10 mouse cellular contexts compared by ENCODE assay signal in the genomic region with DNA sequence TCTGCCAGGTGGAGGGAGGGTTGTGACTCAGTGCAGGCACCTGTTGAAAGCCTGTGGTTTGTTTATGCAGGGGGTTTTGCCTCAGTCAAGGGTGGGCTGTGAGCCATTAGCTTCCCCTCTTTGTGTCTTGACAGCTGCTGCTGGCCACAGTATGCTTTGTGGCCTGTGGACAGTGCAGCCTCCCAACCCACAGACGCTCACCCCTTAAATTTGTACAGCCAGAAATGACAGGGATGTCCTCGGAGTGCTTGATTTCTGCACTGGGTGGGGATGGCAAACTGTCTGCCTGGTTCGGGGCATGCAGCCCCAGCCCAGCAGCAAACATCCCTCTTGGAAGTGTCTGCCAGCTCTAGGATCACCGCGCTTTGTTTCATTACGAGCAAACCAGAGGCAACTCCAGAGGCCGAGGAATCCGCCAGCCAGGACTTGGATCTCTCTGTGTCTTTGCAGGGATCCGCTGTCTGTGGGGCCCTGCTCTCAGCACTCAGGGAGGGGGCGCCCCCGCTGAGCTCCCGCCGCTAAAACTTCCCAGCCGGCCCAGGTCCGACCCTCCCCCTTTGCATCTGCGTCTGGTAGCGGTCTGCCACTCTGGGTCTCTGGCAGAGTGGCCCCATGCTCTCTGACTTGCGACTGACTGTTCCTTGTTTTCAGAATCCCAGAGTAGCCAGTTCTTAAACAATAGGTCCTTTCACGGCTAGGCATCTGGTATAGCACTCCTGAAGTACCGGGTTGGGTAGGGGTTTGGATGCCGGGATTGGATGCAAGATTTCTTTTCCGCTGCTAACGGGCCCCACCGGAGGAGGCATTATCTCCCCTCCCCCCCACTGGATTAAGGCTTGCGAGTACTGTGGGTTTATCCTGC. TPM values are rescaled to one million over a fixed set of nuclear protein-coding genes. Genes with fewer than 3 reads are reported as not detected.
DNase-seq lines count a peak whose midpoint lies in the region; ATAC-seq and TF ChIP-seq lines count a peak whose summit lies in the region.
"Not testable (repeated sequence)": the region's sequence is repeated elsewhere in the genome, so short reads cannot be mapped to it uniquely, and the experiment has no call there.
"Had no signal": no experiment of that assay in that cellular context is flagged by ENCODE, and none has a peak within 500 bp of the region (broad histone marks: within the 10 kb centered on the region; RNA-seq: fewer than 3 reads in every experiment).

A gene (plus strand): TSS at position 207 of the 862 bp plus-strand sequence.

- peak; percentile 26; the same call in 1 of the 2 replicates for ATAC-seq in embryonic facial prominence, embryonic 13.5 days (ENCODE audit: insufficient number of reproducible peaks, insufficient read depth, low FRiP score, low TSS enrichment, low read depth)
- ATAC-seq in forebrain, embryonic 15.5 days (replicated peaks): peak; percentile 82
- ATAC-seq in heart, embryonic 15.5 days (replicated peaks; ENCODE audit: insufficient number of reproducible peaks, insufficient read depth, low FRiP score, low read depth): peak; percentile 43; the same call in 1 of the 2 replicates
- ATAC-seq in hindbrain, embryonic 15.5 days (ENCODE audit: low FRiP score, low read depth): peak; percentile 87
- peak; percentile 43; the same call in 1 of the 2 replicates for ATAC-seq in kidney, embryonic 15.5 days (replicated peaks; ENCODE audit: low FRiP score)
- ATAC-seq in lung, embryonic 14.5 days (ENCODE audit: insufficient read depth): peak; percentile 94
- ATAC-seq in midbrain, embryonic 15.5 days (replicated peaks): peak; percentile 88
- peak; percentile 76; the same call in 1 of the 2 replicates for ATAC-seq in stomach, embryonic 14.5 days (ENCODE audit: insufficient number of reproducible peaks, insufficient read depth, low FRiP score, low read depth)

- H3K4me1 ChIP-seq in embryonic facial prominence, embryonic 13.5 days; forebrain, embryonic 15.5 days; heart, embryonic 15.5 days (replicated peaks); hindbrain, embryonic 15.5 days (replicated peaks); kidney, embryonic 15.5 days; lung, embryonic 14.5 days (ENCODE audit: insufficient read depth); midbrain, embryonic 15.5 days; stomach, embryonic 14.5 days (ENCODE audit: control insufficient read depth, insufficient read depth, low read length): not testable (repeated sequence)

- TF ChIP-seq CTCF in lung, embryonic 14.5 days (IDR thresholded peaks at IDR 0.05; ENCODE audit: low read depth): not testable (repeated sequence)

- not testable (repeated sequence) for H3K27me3 ChIP-seq in embryonic facial prominence, embryonic 13.5 days; forebrain, embryonic 15.5 days; heart, embryonic 15.5 days; hindbrain, embryonic 15.5 days; kidney, embryonic 15.5 days; lung, embryonic 14.5 days (ENCODE audit: insufficient read depth, low read length); midbrain, embryonic 15.5 days (replicated peaks); stomach, embryonic 14.5 days (ENCODE audit: control insufficient read depth, insufficient read depth, low read length)

- H3K27ac ChIP-seq in embryonic facial prominence, embryonic 13.5 days; forebrain, embryonic 15.5 days (replicated peaks); heart, embryonic 15.5 days; hindbrain, embryonic 15.5 days (replicated peaks); kidney, embryonic 15.5 days; lung, embryonic 14.5 days (ENCODE audit: low read depth); midbrain, embryonic 15.5 days; stomach, embryonic 14.5 days (ENCODE audit: low read length): not testable (repeated sequence)

- H3K4me3 ChIP-seq in embryonic facial prominence, embryonic 13.5 days; forebrain, embryonic 15.5 days; heart, embryonic 15.5 days; hindbrain, embryonic 15.5 days; kidney, embryonic 15.5 days (replicated peaks); lung, embryonic 14.5 days (ENCODE audit: low read depth, low read length); midbrain, embryonic 15.5 days; stomach, embryonic 14.5 days (ENCODE audit: low read depth, low read length): not testable (repeated sequence)

- H3K36me3 ChIP-seq in embryonic facial prominence, embryonic 13.5 days; forebrain, embryonic 15.5 days; heart, embryonic 15.5 days; hindbrain, embryonic 15.5 days; kidney, embryonic 15.5 days; lung, embryonic 14.5 days (ENCODE audit: insufficient read depth); midbrain, embryonic 15.5 days (replicated peaks); stomach, embryonic 14.5 days (ENCODE audit: control insufficient read depth, insufficient read depth, low read length): not testable (repeated sequence)

- not testable (repeated sequence) for H3K4me2 ChIP-seq in embryonic facial prominence, embryonic 13.5 days; forebrain, embryonic 15.5 days (replicated peaks); heart, embryonic 15.5 days; hindbrain, embryonic 15.5 days; kidney, embryonic 15.5 days; lung, embryonic 14.5 days; midbrain, embryonic 15.5 days; stomach, embryonic 14.5 days (replicated peaks; ENCODE audit: low read depth, low read length)

- WGBS in embryonic facial prominence, embryonic 13.5 days: no CpG with 5 or more reads among the region's 25 CpGs
- WGBS in forebrain, embryonic 15.5 days: no CpG with 5 or more reads among the region's 25 CpGs
- no CpG with 5 or more reads among the region's 25 CpGs for WGBS in heart, embryonic 15.5 days
- WGBS in hindbrain, embryonic 15.5 days: no CpG with 5 or more reads among the region's 25 CpGs
- WGBS in kidney, embryonic 15.5 days: no CpG with 5 or more reads among the region's 25 CpGs
- WGBS in lung, embryonic 14.5 days: no CpG with 5 or more reads among the region's 25 CpGs
- WGBS in midbrain, embryonic 15.5 days: no CpG with 5 or more reads among the region's 25 CpGs
- WGBS in stomach, embryonic 14.5 days: no CpG with 5 or more reads among the region's 25 CpGs

- not testable (repeated sequence) for DNase-seq in lung, embryonic 14.5 days

- H3K9ac ChIP-seq in embryonic facial prominence, embryonic 13.5 days; forebrain, embryonic 15.5 days (replicated peaks); heart, embryonic 15.5 days; hindbrain, embryonic 15.5 days; kidney, embryonic 15.5 days; lung, embryonic 14.5 days; midbrain, embryonic 15.5 days; stomach, embryonic 14.5 days (replicated peaks; ENCODE audit: low read depth, low read length): not testable (repeated sequence)

- not testable (repeated sequence) for H3K9me3 ChIP-seq in embryonic facial prominence, embryonic 13.5 days; forebrain, embryonic 15.5 days; heart, embryonic 15.5 days (replicated peaks); hindbrain, embryonic 15.5 days; kidney, embryonic 15.5 days (replicated peaks); lung, embryonic 14.5 days (ENCODE audit: low read depth, low read length); midbrain, embryonic 15.5 days; stomach, embryonic 14.5 days (ENCODE audit: control insufficient read depth, low read depth, low read length)

RNA-seq across cellular contexts. Expression of the gene that starts here (rescaled TPM):
- polyA plus RNA-seq in embryonic facial prominence, embryonic 13.5 days (2015; fragmentation: Nextera tagmentation; extraction: Ambion mirVana): 2.9 and 3.8 TPM in 2 replicates
- 0.42 and 3.2 TPM in 2 replicates for polyA plus RNA-seq in forebrain, embryonic 15.5 days (2015; fragmentation: Nextera tagmentation; extraction: Ambion mirVana)
- 0.20 and 0.57 TPM in 2 replicates for polyA plus RNA-seq in heart, embryonic 15.5 days (2015; fragmentation: Nextera tagmentation; extraction: Ambion mirVana)
- 0.39 and 2.7 TPM in 2 replicates for polyA plus RNA-seq in hindbrain, embryonic 15.5 days (2015; fragmentation: Nextera tagmentation; extraction: Ambion mirVana)
- polyA plus RNA-seq in kidney, embryonic 15.5 days (2015; fragmentation: Nextera tagmentation; extraction: Ambion mirVana): 1.7 and 2.0 TPM in 2 replicates
- 0.69 and 2.3 TPM in 2 replicates for polyA plus RNA-seq in lung, embryonic 14.5 days (2014; fragmentation: Nextera tagmentation; extraction: Ambion mirVana)
- polyA plus RNA-seq in midbrain, embryonic 15.5 days (2015; fragmentation: Nextera tagmentation; extraction: Ambion mirVana): 1.3 and 2.8 TPM in 2 replicates
- polyA plus RNA-seq in stomach, embryonic 14.5 days (2014; fragmentation: Nextera tagmentation; extraction: Ambion mirVana): 0.41 and 0.78 TPM in 2 replicates
- polyA plus RNA-seq: inflammation-experienced regulatory T-cells, adult 6 months; liver, embryonic 16.5 days had no signal

Comparison
In these comparisons a context has a peak if more than half of its experiments do, and no peak if none do; other contexts are left out.
1. Peak in ATAC-seq in heart, embryonic 15.5 days; RNA of the gene not detected or under 1 TPM.
2. Peak in ATAC-seq in stomach, embryonic 14.5 days; RNA of the gene not detected or under 1 TPM.
3. ATAC-seq: peak in every context shown above with its lines; median percentile 94 in lung, embryonic 14.5 days; 88 in midbrain, embryonic 15.5 days; 87 in hindbrain, embryonic 15.5 days; 82 in forebrain, embryonic 15.5 days; 76 in stomach, embryonic 14.5 days; 43 in heart, embryonic 15.5 days; 43 in kidney, embryonic 15.5 days; 26 in embryonic facial prominence, embryonic 13.5 days.